Mouse (Mus musculus) left cerebral cortex, adult 11 months (tissue): ENCODE data around the gene Gm20388.
"Not testable (repeated sequence)": the region's sequence is repeated elsewhere in the genome, so short reads cannot be mapped to it uniquely, and the experiment has no call there.

Experiments
- DNase-seq: peaks from one replicate; pipeline ENCODE4 v3.0.0; 2022; ENCODE audit warnings: low spot score

The Gm20388 gene

GRCm38 (mm10) chr8:123245543-123245942, 3334.9 kb downstream of the Gm20388 start:
- DNase-seq = no peak

- DNase-seq = no peak
Observed at GRCm38 (mm10) chr8:123247748-123248147, 3337.1 kb downstream of the Gm20388 start.

- DNase-seq = no peak
Observed at GRCm38 (mm10) chr8:123248596-123248995, 3338.0 kb downstream of the Gm20388 start.

- no peak for DNase-seq
Observed at GRCm38 (mm10) chr8:123250940-123251339, 3340.3 kb downstream of the Gm20388 start.

- no peak for DNase-seq
Observed at GRCm38 (mm10) chr8:123252925-123253324, 3342.3 kb downstream of the Gm20388 start.

- no peak for DNase-seq
Observed at GRCm38 (mm10) chr8:123253451-123254098, 3342.9 kb downstream of the Gm20388 start.

- DNase-seq = peak; percentile 61
Observed at GRCm38 (mm10) chr8:123254099-123254885, 3343.7 kb downstream of the Gm20388 start, which contains the start of the genes Zfp276 and Vps9d1. Zfp276 (plus strand) TSS chr8:123254195. Vps9d1 (minus strand) TSS chr8:123254348.

GRCm38 (mm10) chr8:123255170-123255569, 3344.5 kb downstream of the Gm20388 start:
- no peak for DNase-seq

- DNase-seq = peak; percentile 59
Observed at GRCm38 (mm10) chr8:123257114-123257513, 3346.5 kb downstream of the Gm20388 start.

GRCm38 (mm10) chr8:123257593-123257992, 3347.0 kb downstream of the Gm20388 start:
- DNase-seq = not testable (repeated sequence)

GRCm38 (mm10) chr8:123267926-123268656, 3357.4 kb downstream of the Gm20388 start:
- no peak for DNase-seq

- DNase-seq = no peak
Observed at GRCm38 (mm10) chr8:123271147-123271546, 3360.5 kb downstream of the Gm20388 start.

GRCm38 (mm10) chr8:123271901-123272300, 3361.3 kb downstream of the Gm20388 start:
- no peak for DNase-seq

- no peak for DNase-seq
Observed at GRCm38 (mm10) chr8:123274447-123274846, 3363.8 kb downstream of the Gm20388 start.

GRCm38 (mm10) chr8:123275096-123275495, 3364.5 kb downstream of the Gm20388 start:
- DNase-seq = no peak

- no peak for DNase-seq
Observed at GRCm38 (mm10) chr8:123278445-123278844, 3367.8 kb downstream of the Gm20388 start.

GRCm38 (mm10) chr8:123279828-123280227, 3369.2 kb downstream of the Gm20388 start:
- DNase-seq = no peak

GRCm38 (mm10) chr8:123280302-123281094, 3369.9 kb downstream of the Gm20388 start:
- no peak for DNase-seq

- DNase-seq = not testable (repeated sequence)
Observed at GRCm38 (mm10) chr8:123282994-123283393, 3372.4 kb downstream of the Gm20388 start.

- no peak for DNase-seq
Observed at GRCm38 (mm10) chr8:123283991-123284390, 3373.3 kb downstream of the Gm20388 start.

- no peak for DNase-seq
Observed at GRCm38 (mm10) chr8:123284493-123284892, 3373.9 kb downstream of the Gm20388 start.

- DNase-seq = no peak
Observed at GRCm38 (mm10) chr8:123287362-123287761, 3376.7 kb downstream of the Gm20388 start.
